Mouse (Mus musculus) testis, adult 2 months (tissue): Measurements from ENCODE around the gene Gsk3b.

Experiments
- CTCF ChIP-seq: fragments of 200-500 bp; IDR thresholded peaks from 2 replicates; pipeline ENCODE4 v1.5.1; 2012; ENCODE audit warnings: low read depth, mild to moderate bottlenecking, inconsistent platforms, low read length, moderate library complexity; ENCODE audit not compliant: control insufficient read depth, insufficient read depth, insufficient replicate concordance
- POLR2A ChIP-seq: fragments of 200-500 bp; IDR thresholded peaks from 2 replicates; pipeline ENCODE4 v1.6.1; 2012; ENCODE audit warnings: low read depth, mild to moderate bottlenecking, inconsistent platforms, low read length, moderate library complexity; ENCODE audit not compliant: control insufficient read depth

DNA sequence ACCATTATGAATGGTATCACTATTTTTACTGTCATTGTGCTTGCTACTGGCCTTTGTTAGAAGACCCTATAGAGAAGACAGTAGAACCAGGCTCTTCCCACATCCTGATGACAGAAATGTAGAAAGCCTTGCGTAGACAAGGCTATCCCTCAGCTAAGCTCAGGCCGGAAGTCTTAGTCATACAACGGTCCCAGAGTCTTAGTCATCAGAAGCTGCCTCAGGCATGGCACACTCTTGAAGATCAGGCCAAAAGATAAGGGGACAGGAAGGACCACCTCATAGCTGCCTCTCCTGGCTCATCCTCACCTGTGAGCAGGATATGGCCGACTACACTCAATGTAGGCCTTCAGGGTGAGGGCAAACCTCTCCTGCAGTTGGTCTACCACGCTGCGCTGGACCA lies 161.7 kb downstream of the Gsk3b start:
- TF ChIP-seq POLR2A (no peak), CTCF (no peak)
